Mouse (Mus musculus) forebrain, embryonic 10.5 days (tissue): ENCODE results near the gene Cuedc1. TPM values are rescaled to one million over a fixed set of nuclear protein-coding genes. Genes with fewer than 3 reads are reported as not detected.

ENCODE experiments used
- DNase-seq: peaks from one replicate; pipeline ENCODE4 v3.0.0-alpha.2; 2017; ENCODE audit warnings: low spot score; ENCODE audit errors: extremely low spot score
- H3K27ac ChIP-seq: fragments of 300-500 bp; sonication (generic); 2 replicates; pipeline ENCODE4 v1.5.1; 2016; ENCODE audit warnings: mild to moderate bottlenecking
- H3K27me3 ChIP-seq: fragments of 300-500 bp; sonication (generic); 2 replicates; pipeline ENCODE4 v1.6.1; 2016; ENCODE audit warnings: mild to moderate bottlenecking; ENCODE audit not compliant: poor library complexity, severe bottlenecking
- H3K36me3 ChIP-seq: fragments of 300-500 bp; sonication (generic); replicated peaks from 2 replicates; pipeline ENCODE4 v1.6.1; 2016; ENCODE audit warnings: mild to moderate bottlenecking, moderate library complexity
- H3K4me1 ChIP-seq: fragments of 300-500 bp; sonication (generic); 2 replicates; pipeline ENCODE4 v1.6.1; 2016
- H3K4me3 ChIP-seq: fragments of 300-500 bp; sonication (generic); 2 replicates; pipeline ENCODE4 v1.5.1; 2016; ENCODE audit warnings: mild to moderate bottlenecking, moderate library complexity
- H3K9me3 ChIP-seq: fragments of 300-500 bp; sonication (generic); 2 replicates; pipeline ENCODE4 v1.6.1; 2016; ENCODE audit warnings: mild to moderate bottlenecking, moderate library complexity
- WGBS: fragments of 180-500 bp; shearing (Covaris S2); methylation state at CpG from one replicate; pipeline ENCODE4 v1.1.7; 2016; 5-methylcytosine and 5-hydroxymethylcytosine counted together
- polyA plus RNA-seq: library from polyadenylated mRNA; unstranded; fragments of >200 nt; fragmentation: Nextera tagmentation; extraction: Ambion mirVana; gene quantifications from 2 replicates; pipeline ENCODE4 v1.2.1, GENCODE M21; 2016

The Cuedc1 gene
- polyA plus RNA-seq, 1 experiment from 2014 or later, result 24.9 TPM

- Histone ChIP-seq H3K36me3 (0 out of 2 replicates have a peak, but pooled peaks cover 7% of the 10 kb centered on the region), H3K27me3 (no peaks in the 10 kb centered on the region), H3K4me3 (no peak overlapping the region), H3K4me1 (peaks cover 91% of the 10 kb centered on the region), H3K27ac (peak overlapping the region; percentile 53), H3K9me3 (no peaks in the 10 kb centered on the region)
- no peak for DNase-seq
- WGBS, result 66% methylated on average over 6 of the region's 6 CpGs
Measured at GRCm38 (mm10) chr11:88113543-88114271, 15.8 kb downstream of the Cuedc1 start.

GRCm38 (mm10) chr11:88114871-88115301 is 17.0 kb downstream of the Cuedc1 start:
- H3K27me3 ChIP-seq, result no peaks in the 10 kb centered on the region
- H3K9me3 ChIP-seq, result no peaks in the 10 kb centered on the region
- DNase-seq, result no peak
- 71% methylated on average over 8 of the region's 8 CpGs for WGBS
- peaks cover 96% of the 10 kb centered on the region for H3K4me1 ChIP-seq
- H3K36me3 ChIP-seq, result 0 out of 2 replicates have a peak, but pooled peaks cover 4% of the 10 kb centered on the region
- H3K27ac ChIP-seq, result peak overlapping the region; percentile 53
- H3K4me3 ChIP-seq, result no peak overlapping the region

- 95% methylated on average over 6 of the region's 6 CpGs for WGBS
- no peaks in the 10 kb centered on the region for H3K9me3 ChIP-seq
Measured at GRCm38 (mm10) chr11:88116568-88116967, 18.7 kb downstream of the Cuedc1 start.

DNA sequence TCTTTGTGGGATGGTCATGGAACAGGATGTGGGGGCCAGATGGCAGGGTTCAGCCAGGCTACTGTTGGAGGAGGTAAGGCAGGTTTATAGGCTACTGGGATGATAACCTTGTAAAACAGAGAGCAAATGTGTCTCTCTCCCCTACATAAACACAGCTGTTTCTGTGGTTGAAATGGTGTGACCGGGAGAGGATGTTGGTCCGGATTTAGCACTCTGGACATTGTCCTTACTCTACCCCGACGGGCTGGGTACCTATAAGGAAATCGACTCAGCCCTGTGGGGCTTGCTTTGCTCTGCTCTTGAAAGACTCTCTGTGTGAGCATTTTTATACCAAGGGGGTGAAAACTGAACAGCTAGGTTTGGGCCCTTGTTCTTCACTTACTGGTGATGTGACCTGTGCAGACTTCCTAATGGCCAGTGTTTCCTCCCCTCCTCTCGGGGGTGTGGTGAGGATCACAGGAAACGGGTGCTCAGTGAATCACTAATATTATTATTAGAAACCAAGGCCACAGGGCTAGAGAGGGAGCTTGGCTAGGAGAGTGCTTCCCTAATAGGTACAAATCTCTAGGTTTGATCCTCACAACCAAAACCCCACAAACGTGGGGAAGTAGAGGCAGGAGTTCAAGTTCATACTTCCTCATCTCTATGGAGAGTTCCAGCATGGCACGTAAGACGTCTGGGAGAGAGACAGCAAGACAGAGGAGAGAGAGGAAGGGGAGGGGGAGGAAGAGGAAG is 19.7 kb downstream of the Cuedc1 start:
- DNase-seq, result no peak
- Histone ChIP-seq H3K36me3 (peaks cover 16% of the 10 kb centered on the region), H3K27me3 (no peaks in the 10 kb centered on the region), H3K9me3 (no peaks in the 10 kb centered on the region), H3K4me1 (peaks cover 98% of the 10 kb centered on the region), H3K27ac (peak overlapping the region; percentile 93), H3K4me3 (no peak overlapping the region)
- 72% methylated on average over 10 of the region's 10 CpGs for WGBS

More at GRCm38 (mm10) chr11:88116568-88116967, 18.7 kb downstream of the Cuedc1 start:
- no peak for DNase-seq
- H3K27me3 ChIP-seq, result no peaks in the 10 kb centered on the region
- H3K36me3 ChIP-seq, result peaks cover 13% of the 10 kb centered on the region
- no peak overlapping the region for H3K4me3 ChIP-seq
- peak overlapping the region; percentile 93 for H3K27ac ChIP-seq
- H3K4me1 ChIP-seq, result peaks cover 98% of the 10 kb centered on the region

DNA sequence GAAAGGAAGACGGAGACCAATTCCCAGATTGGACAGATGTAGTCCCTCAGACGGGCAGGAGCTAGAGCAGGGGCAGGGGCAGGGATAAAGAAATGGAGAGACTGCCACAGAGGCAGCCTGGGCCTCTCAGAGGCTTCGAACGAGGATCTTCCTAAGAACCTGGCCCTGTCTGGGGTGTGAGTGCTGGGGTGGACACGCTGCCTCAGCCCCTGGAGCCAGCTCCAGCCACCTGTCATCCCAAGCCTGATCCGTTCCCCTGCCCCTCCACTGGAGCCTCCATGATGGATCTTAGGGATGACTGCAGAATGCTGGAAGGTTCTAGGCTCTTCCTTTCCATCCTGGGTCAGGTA is 20.2 kb downstream of the Cuedc1 start:
- peak overlapping the region; percentile 35; the same call in 1 of the 2 replicates for H3K4me3 ChIP-seq
- DNase-seq, result no peak
- no peaks in the 10 kb centered on the region for H3K9me3 ChIP-seq
- H3K27me3 ChIP-seq, result no peaks in the 10 kb centered on the region
- H3K36me3 ChIP-seq, result peaks cover 16% of the 10 kb centered on the region
- peak overlapping the region; percentile 93 for H3K27ac ChIP-seq
- peaks cover 98% of the 10 kb centered on the region for H3K4me1 ChIP-seq
- 59% methylated on average over 6 of the region's 6 CpGs for WGBS

GRCm38 (mm10) chr11:88118817-88119642 is 21.2 kb downstream of the Cuedc1 start:
- H3K4me3 ChIP-seq, result peak overlapping the region; percentile 35
- no peaks in the 10 kb centered on the region for H3K27me3 ChIP-seq
- H3K36me3 ChIP-seq, result peaks cover 16% of the 10 kb centered on the region
- DNase-seq, result peak; percentile 86
- H3K9me3 ChIP-seq, result no peaks in the 10 kb centered on the region
- peak overlapping the region; percentile 93 for H3K27ac ChIP-seq
- H3K4me1 ChIP-seq, result peaks cover 98% of the 10 kb centered on the region
- WGBS, result 6% methylated on average over 8 of the region's 8 CpGs

GRCm38 (mm10) chr11:88122545-88122944 is 24.7 kb downstream of the Cuedc1 start:
- Histone ChIP-seq H3K36me3 (peaks cover 15% of the 10 kb centered on the region), H3K4me3 (no peak overlapping the region), H3K27ac (peak overlapping the region; percentile 72), H3K27me3 (no peaks in the 10 kb centered on the region), H3K9me3 (no peaks in the 10 kb centered on the region), H3K4me1 (peaks cover 92% of the 10 kb centered on the region)
- DNase-seq, result no peak
- WGBS, result 47% methylated on average over 5 of the region's 5 CpGs

- Histone ChIP-seq H3K27me3 (no peaks in the 10 kb centered on the region), H3K4me1 (peaks cover 90% of the 10 kb centered on the region), H3K4me3 (no peak overlapping the region), H3K36me3 (peaks cover 15% of the 10 kb centered on the region), H3K9me3 (no peaks in the 10 kb centered on the region), H3K27ac (peak overlapping the region; percentile 72)
- 76% methylated on average over 5 of the region's 5 CpGs for WGBS
- DNase-seq, result no peak
Measured at GRCm38 (mm10) chr11:88123021-88123420, 25.2 kb downstream of the Cuedc1 start.

DNA sequence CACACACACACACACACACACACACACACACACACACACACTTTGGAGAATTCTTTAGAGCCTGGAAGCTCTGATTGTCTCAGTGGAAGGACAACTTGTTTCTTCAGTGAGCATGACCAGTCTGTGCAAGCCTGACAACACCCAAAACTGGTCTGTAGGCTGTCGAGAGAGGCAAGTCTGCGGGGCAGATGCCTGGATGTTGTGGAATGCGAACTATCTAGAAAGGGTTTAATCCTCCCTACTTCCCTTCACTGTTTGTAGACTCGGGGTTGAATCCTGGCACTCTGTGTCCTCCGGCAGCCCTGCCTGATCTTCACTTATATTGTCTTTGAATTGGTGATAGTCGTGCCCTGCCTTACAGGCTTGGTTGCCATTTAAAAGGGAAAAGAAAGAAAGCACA is 25.9 kb downstream of the Cuedc1 start:
- Histone ChIP-seq H3K4me3 (no peak overlapping the region), H3K9me3 (no peaks in the 10 kb centered on the region), H3K4me1 (peaks cover 89% of the 10 kb centered on the region), H3K36me3 (peaks cover 15% of the 10 kb centered on the region), H3K27ac (peak overlapping the region; percentile 72), H3K27me3 (no peaks in the 10 kb centered on the region)
- no peak for DNase-seq
- 38% methylated on average over 6 of the region's 6 CpGs for WGBS

DNA sequence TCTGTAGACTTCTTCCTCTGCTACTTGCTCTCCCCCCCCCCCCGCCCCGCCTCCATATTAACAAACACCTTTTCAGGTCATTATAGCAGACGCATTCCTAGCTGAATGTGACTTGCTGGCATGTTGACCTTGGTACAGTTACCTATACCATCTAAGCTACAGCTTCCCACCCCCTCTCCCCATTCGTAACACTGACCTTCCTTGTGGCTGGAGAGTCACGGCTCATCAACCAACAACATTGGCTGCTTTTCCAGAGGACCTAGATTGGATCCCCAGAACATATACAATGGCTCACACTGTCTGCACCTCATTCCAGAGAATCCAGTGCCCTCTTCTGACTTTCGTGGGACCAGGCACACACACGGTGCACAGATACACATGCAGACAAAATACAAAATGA is 27.6 kb downstream of the Cuedc1 start:
- no peak for DNase-seq
- H3K27me3 ChIP-seq, result no peaks in the 10 kb centered on the region
- H3K4me3 ChIP-seq, result no peak overlapping the region
- WGBS, result 79% methylated on average over 6 of the region's 7 CpGs
- H3K36me3 ChIP-seq, result peaks cover 14% of the 10 kb centered on the region
- H3K9me3 ChIP-seq, result no peaks in the 10 kb centered on the region
- H3K4me1 ChIP-seq, result peaks cover 84% of the 10 kb centered on the region
- peak overlapping the region; percentile 82 for H3K27ac ChIP-seq

GRCm38 (mm10) chr11:88126306-88126793 is 28.5 kb downstream of the Cuedc1 start:
- 12% methylated on average over 5 of the region's 5 CpGs for WGBS
- H3K4me1 ChIP-seq, result peaks cover 77% of the 10 kb centered on the region

GRCm38 (mm10) chr11:88128461-88128860 is 30.6 kb downstream of the Cuedc1 start:
- 0 out of 2 replicates have a peak overlapping the region, but pooled peaks have one; percentile 56 for H3K27ac ChIP-seq
- peaks cover 68% of the 10 kb centered on the region for H3K4me1 ChIP-seq

More at GRCm38 (mm10) chr11:88126306-88126793, 28.5 kb downstream of the Cuedc1 start:
- Histone ChIP-seq H3K4me3 (0 out of 2 replicates have a peak overlapping the region, but pooled peaks have one; percentile 3), H3K27me3 (no peaks in the 10 kb centered on the region), H3K36me3 (peaks cover 8% of the 10 kb centered on the region), H3K27ac (peak overlapping the region; percentile 82), H3K9me3 (no peaks in the 10 kb centered on the region)
- DNase-seq, result no peak

More at GRCm38 (mm10) chr11:88128461-88128860, 30.6 kb downstream of the Cuedc1 start:
- WGBS, result 91% methylated on average over 9 of the region's 9 CpGs
- no peak for DNase-seq
- H3K4me3 ChIP-seq, result no peak overlapping the region
- H3K36me3 ChIP-seq, result peaks cover 10% of the 10 kb centered on the region
- no peaks in the 10 kb centered on the region for H3K9me3 ChIP-seq
- H3K27me3 ChIP-seq, result no peaks in the 10 kb centered on the region
